Mouse (Mus musculus) limb, embryonic 11.5 days (tissue): ENCODE results near the gene Col5a1. TPM values are rescaled to one million over a fixed set of nuclear protein-coding genes. Genes with fewer than 3 reads are reported as not detected.

Source experiments
- ATAC-seq: fragments of 200-750 bp; cut with Nextera tagmentation; 2 replicates; pipeline ENCODE4 v1.8.0; 2017; ENCODE audit warnings: low read depth; ENCODE audit not compliant: insufficient number of reproducible peaks, low FRiP score, low TSS enrichment
- DNase-seq: peaks from one replicate; pipeline ENCODE4 v3.0.0-alpha.2; 2015; ENCODE audit warnings: low spot score
- H3K27ac ChIP-seq: fragments of 300-500 bp; sonication (generic); replicated peaks from 2 replicates; pipeline ENCODE4 v1.5.1; 2014; ENCODE audit warnings: low read depth, mild to moderate bottlenecking, low read length
- H3K27me3 ChIP-seq: fragments of 300-500 bp; sonication (generic); 2 replicates; pipeline ENCODE4 v1.6.1; 2014; ENCODE audit warnings: mild to moderate bottlenecking, low read length, mixed read lengths; ENCODE audit not compliant: control insufficient read depth, insufficient read depth
- H3K36me3 ChIP-seq: fragments of 300-500 bp; sonication (generic); 2 replicates; pipeline ENCODE4 v1.6.1; 2014; ENCODE audit warnings: mild to moderate bottlenecking, low read length, moderate library complexity, mixed read lengths; ENCODE audit not compliant: control insufficient read depth, insufficient read depth
- H3K4me1 ChIP-seq: fragments of 300-500 bp; sonication (generic); 2 replicates; pipeline ENCODE4 v1.6.1; 2014; ENCODE audit warnings: low read length, mixed read lengths; ENCODE audit not compliant: control insufficient read depth, insufficient read depth
- H3K4me2 ChIP-seq: fragments of 300-500 bp; sonication (generic); 2 replicates; pipeline ENCODE4 v1.6.1; 2014; ENCODE audit warnings: low read depth, mild to moderate bottlenecking, moderate library complexity; ENCODE audit not compliant: severe bottlenecking
- H3K4me3 ChIP-seq: fragments of 300-500 bp; sonication (generic); 2 replicates; pipeline ENCODE4 v1.5.1; 2014; ENCODE audit warnings: low read depth, low read length
- H3K9ac ChIP-seq: fragments of 300-500 bp; sonication (generic); 2 replicates; pipeline ENCODE4 v1.6.1; 2014; ENCODE audit warnings: mild to moderate bottlenecking, low read length
- H3K9me3 ChIP-seq: fragments of 300-500 bp; sonication (generic); 2 replicates; pipeline ENCODE4 v1.6.1; 2016; ENCODE audit warnings: low read length; ENCODE audit not compliant: control insufficient read depth
- WGBS: fragments of 180-500 bp; shearing (Covaris S2); extraction: QIAGEN DNeasy Blood & Tissue Kit; methylation state at CpG from one replicate; pipeline ENCODE4 v1.1.7; 2014; 5-methylcytosine and 5-hydroxymethylcytosine counted together
- polyA plus RNA-seq: library from polyadenylated mRNA; unstranded; fragments of >200 nt; fragmentation: Nextera tagmentation; extraction: Ambion mirVana; gene quantifications from 2 replicates; pipeline ENCODE4 v1.2.1, GENCODE M21; 2014

Col5a1 gene
- polyA plus RNA-seq, 1 experiment from 2014 or later = 28.5 TPM

- ATAC-seq = no peak
- H3K9me3 ChIP-seq = no peaks in the 10 kb centered on the region
- H3K4me2 ChIP-seq = no peak overlapping the region
- H3K4me3 ChIP-seq = no peak overlapping the region
- H3K9ac ChIP-seq = no peak overlapping the region
- peak overlapping the region; percentile 89 for H3K27ac ChIP-seq
- 84% methylated on average over 6 of the region's 6 CpGs for WGBS
- H3K36me3 ChIP-seq = peaks cover 5% of the 10 kb centered on the region
- no peak for DNase-seq
- H3K4me1 ChIP-seq = peaks cover 41% of the 10 kb centered on the region
- H3K27me3 ChIP-seq = no peaks in the 10 kb centered on the region
These were observed 44.9 kb downstream of the Col5a1 start for GRCm38 (mm10) chr2:27931130-27931529.

GRCm38 (mm10) chr2:27931971-27932370 is 45.7 kb downstream of the Col5a1 start:
- no peak overlapping the region for H3K4me2 ChIP-seq
- peak; percentile 65; the same call in 1 of the 2 replicates for ATAC-seq
- no peak overlapping the region for H3K9ac ChIP-seq
- H3K9me3 ChIP-seq = no peaks in the 10 kb centered on the region
- H3K27ac ChIP-seq = peak overlapping the region; percentile 89
- H3K27me3 ChIP-seq = no peaks in the 10 kb centered on the region
- H3K36me3 ChIP-seq = peaks cover 5% of the 10 kb centered on the region
- WGBS = 9% methylated on average over 3 of the region's 3 CpGs
- H3K4me1 ChIP-seq = peaks cover 41% of the 10 kb centered on the region
- H3K4me3 ChIP-seq = no peak overlapping the region
- DNase-seq = peak; percentile 77

- Histone ChIP-seq H3K4me2 (no peak overlapping the region), H3K9ac (no peak overlapping the region), H3K4me3 (no peak overlapping the region), H3K27me3 (no peaks in the 10 kb centered on the region), H3K4me1 (peaks cover 41% of the 10 kb centered on the region), H3K27ac (peak overlapping the region; percentile 62), H3K36me3 (peaks cover 2% of the 10 kb centered on the region; the same call in 1 of the 2 replicates), H3K9me3 (no peaks in the 10 kb centered on the region)
- 32% methylated on average over 11 of the region's 11 CpGs for WGBS
- DNase-seq = peak; percentile 50
- no peak for ATAC-seq
These were observed 48.0 kb downstream of the Col5a1 start for GRCm38 (mm10) chr2:27934269-27934668.

GRCm38 (mm10) chr2:27934831-27935230 is 48.6 kb downstream of the Col5a1 start:
- Histone ChIP-seq H3K36me3 (no peaks in the 10 kb centered on the region), H3K4me3 (no peak overlapping the region), H3K4me1 (peaks cover 41% of the 10 kb centered on the region)

GRCm38 (mm10) chr2:27935441-27935840 is 49.2 kb downstream of the Col5a1 start:
- Histone ChIP-seq H3K4me3 (no peak overlapping the region), H3K9ac (no peak overlapping the region; the same call in 1 of the 2 replicates), H3K27me3 (no peaks in the 10 kb centered on the region), H3K4me2 (no peak overlapping the region), H3K36me3 (no peaks in the 10 kb centered on the region), H3K27ac (no peak overlapping the region), H3K9me3 (no peaks in the 10 kb centered on the region), H3K4me1 (peaks cover 38% of the 10 kb centered on the region)
- no peak for ATAC-seq
- DNase-seq = no peak
- WGBS = 93% methylated on average over 2 of the region's 2 CpGs

More at GRCm38 (mm10) chr2:27934831-27935230, 48.6 kb downstream of the Col5a1 start:
- peak overlapping the region; percentile 62 for H3K27ac ChIP-seq
- no peak overlapping the region for H3K4me2 ChIP-seq
- peak overlapping the region; percentile 30; the same call in 1 of the 2 replicates for H3K9ac ChIP-seq
- ATAC-seq (no peak), DNase-seq (no peak)
- H3K9me3 ChIP-seq = no peaks in the 10 kb centered on the region
- no peaks in the 10 kb centered on the region for H3K27me3 ChIP-seq
- 88% methylated on average over 9 of the region's 9 CpGs for WGBS

GRCm38 (mm10) chr2:27936607-27937191 is 50.5 kb downstream of the Col5a1 start:
- DNase-seq = no peak
- H3K9ac ChIP-seq = no peak overlapping the region
- H3K4me2 ChIP-seq = no peak overlapping the region
- peaks cover 29% of the 10 kb centered on the region for H3K4me1 ChIP-seq
- H3K4me3 ChIP-seq = no peak overlapping the region
- no peak for ATAC-seq
- H3K9me3 ChIP-seq = no peaks in the 10 kb centered on the region
- H3K27ac ChIP-seq = no peak overlapping the region
- 84% methylated on average over 9 of the region's 9 CpGs for whole genome bisulfite sequencing
- H3K36me3 ChIP-seq = no peaks in the 10 kb centered on the region
- no peaks in the 10 kb centered on the region for H3K27me3 ChIP-seq

- DNase-seq (no peak), ATAC-seq (no peak)
- 91% methylated on average over 4 of the region's 4 CpGs for WGBS
- Histone ChIP-seq H3K36me3 (no peaks in the 10 kb centered on the region), H3K27ac (no peak overlapping the region), H3K27me3 (no peaks in the 10 kb centered on the region), H3K4me2 (no peak overlapping the region), H3K4me3 (no peak overlapping the region), H3K4me1 (peaks cover 8% of the 10 kb centered on the region), H3K9ac (no peak overlapping the region), H3K9me3 (no peaks in the 10 kb centered on the region)
These were observed 53.2 kb downstream of the Col5a1 start for GRCm38 (mm10) chr2:27939433-27939832.

- no peaks in the 10 kb centered on the region for H3K36me3 ChIP-seq
- no peak overlapping the region for H3K9ac ChIP-seq
- H3K9me3 ChIP-seq = no peaks in the 10 kb centered on the region
- DNase-seq (no peak), ATAC-seq (no peak)
- H3K27me3 ChIP-seq = no peaks in the 10 kb centered on the region
- no peak overlapping the region for H3K4me2 ChIP-seq
- no peak overlapping the region for H3K4me3 ChIP-seq
- 90% methylated on average over 12 of the region's 12 CpGs for WGBS
- H3K27ac ChIP-seq = no peak overlapping the region
- peaks cover under 1% of the 10 kb centered on the region; the same call in 1 of the 2 replicates for H3K4me1 ChIP-seq
These were observed 53.9 kb downstream of the Col5a1 start for GRCm38 (mm10) chr2:27940144-27940543.

- no peak overlapping the region for H3K4me2 ChIP-seq
- no peak for ATAC-seq
- H3K36me3 ChIP-seq = peaks cover 2% of the 10 kb centered on the region; the same call in 1 of the 2 replicates
- no peaks in the 10 kb centered on the region for H3K4me1 ChIP-seq
- 94% methylated on average over 4 of the region's 4 CpGs for WGBS
- no peak overlapping the region for H3K27ac ChIP-seq
- H3K4me3 ChIP-seq = no peak overlapping the region
- no peaks in the 10 kb centered on the region for H3K9me3 ChIP-seq
- no peak for DNase-seq
- no peak overlapping the region for H3K9ac ChIP-seq
- no peaks in the 10 kb centered on the region for H3K27me3 ChIP-seq
These were observed 61.0 kb downstream of the Col5a1 start for GRCm38 (mm10) chr2:27947252-27947651.
